Mouse (Mus musculus): ENCODE measurements around the gene Cct3. TPM values are rescaled to one million over a fixed set of nuclear protein-coding genes. Genes with fewer than 3 reads are reported as not detected.

The Cct3 gene
- total and polyA plus RNA-seq, 3 experiments, result 124 to 172 (median 169) TPM

Other genes starting within 250 kb of the Cct3 start
- 10 to 100 TPM; 70.6 to 81.9 TPM for gene Naxe, start 238.6 kb upstream of the Cct3 start, total RNA-seq (2021)
- 86.6 and 96.7 TPM in 2 replicates for gene Naxe, start 238.6 kb upstream of the Cct3 start, polyA plus RNA-seq (2012; rRNA removed)
- not detected for gene Ttc24, start 218.8 kb upstream of the Cct3 start, total RNA-seq (2021)
- gene Ttc24, start 218.8 kb upstream of the Cct3 start, polyA plus RNA-seq (2012; rRNA removed), result 0.29 TPM in 1 of 2 replicates, not detected in the other
- gene Iqgap3, start 215.1 kb upstream of the Cct3 start, total RNA-seq (2021), result under 1 TPM; 0.21 to 0.45 TPM
- gene Iqgap3, start 215.1 kb upstream of the Cct3 start, polyA plus RNA-seq (2012; rRNA removed), result 0.64 and 1.1 TPM in 2 replicates
- gene Mef2d, start 154.7 kb upstream of the Cct3 start, total RNA-seq (2021), result 100 to 1,000 TPM; 118 to 129 TPM
- gene Mef2d, start 154.7 kb upstream of the Cct3 start, polyA plus RNA-seq (2012; rRNA removed), result 119 and 122 TPM in 2 replicates
- gene Rhbg, start 42.4 kb upstream of the Cct3 start, total RNA-seq (2021), result not detected
- gene Rhbg, start 42.4 kb upstream of the Cct3 start, polyA plus RNA-seq (2012; rRNA removed), result 0.20 TPM in 1 of 2 replicates, not detected in the other
- under 1 TPM; 0.26 to 0.27 TPM for gene Gm38392, start 9.9 kb upstream of the Cct3 start, total RNA-seq (2021)
- gene Gm38392, start 9.9 kb upstream of the Cct3 start, polyA plus RNA-seq (2012; rRNA removed), result 0.23 TPM in 1 of 2 replicates, not detected in the other
- 1 to 10 TPM; 5.1 to 8.6 TPM for gene Tsacc, start 117 bp upstream of the Cct3 start, total RNA-seq (2021)
- gene Tsacc, start 117 bp upstream of the Cct3 start, polyA plus RNA-seq (2012; rRNA removed), result 4.8 and 8.7 TPM in 2 replicates
- gene Glmp, start 27.9 kb downstream of the Cct3 start, total RNA-seq (2021), result 10 to 100 TPM; 75.6 to 80.9 TPM
- 98.0 and 105 TPM in 2 replicates for gene Glmp, start 27.9 kb downstream of the Cct3 start, polyA plus RNA-seq (2012; rRNA removed)
- gene Tmem79, start 39.0 kb downstream of the Cct3 start, total RNA-seq (2021), result 1 to 10 TPM; 1.6 to 1.7 TPM
- 2.3 and 3.5 TPM in 2 replicates for gene Tmem79, start 39.0 kb downstream of the Cct3 start, polyA plus RNA-seq (2012; rRNA removed)
- gene Smg5, start 39.1 kb downstream of the Cct3 start, total RNA-seq (2021), result 10 to 100 TPM; 42.7 to 45.8 TPM
- 44.4 and 66.9 TPM in 2 replicates for gene Smg5, start 39.1 kb downstream of the Cct3 start, polyA plus RNA-seq (2012; rRNA removed)
- gene Paqr6, start 67.5 kb downstream of the Cct3 start, total RNA-seq (2021), result under 1 TPM; 0.44 to 0.57 TPM
- 5.0 and 7.5 TPM in 2 replicates for gene Paqr6, start 67.5 kb downstream of the Cct3 start, polyA plus RNA-seq (2012; rRNA removed)
- not detected for gene Bglap3, start 75.6 kb downstream of the Cct3 start, total RNA-seq (2021)
- gene Bglap3, start 75.6 kb downstream of the Cct3 start, polyA plus RNA-seq (2012; rRNA removed), result not detected in 2 replicates
- gene Bglap2, start 81.6 kb downstream of the Cct3 start, total RNA-seq (2021), result not detected
- gene Bglap2, start 81.6 kb downstream of the Cct3 start, polyA plus RNA-seq (2012; rRNA removed), result 0.84 and 0.85 TPM in 2 replicates
- not detected for gene Bglap, start 87.3 kb downstream of the Cct3 start, total RNA-seq (2021)
- gene Bglap, start 87.3 kb downstream of the Cct3 start, polyA plus RNA-seq (2012; rRNA removed), result not detected in 2 replicates
- 10 to 100 TPM; 12.4 to 15.9 TPM for gene Pmf1, start 113.2 kb downstream of the Cct3 start, total RNA-seq (2021)
- gene Pmf1, start 113.2 kb downstream of the Cct3 start, polyA plus RNA-seq (2012; rRNA removed), result 20.8 and 22.3 TPM in 2 replicates
- 10 to 100 TPM; 11.9 to 14.6 TPM for gene Slc25a44, start 128.0 kb downstream of the Cct3 start, total RNA-seq (2021)
- gene Slc25a44, start 128.0 kb downstream of the Cct3 start, polyA plus RNA-seq (2012; rRNA removed), result 19.1 and 25.9 TPM in 2 replicates
- gene Sema4a, start 164.1 kb downstream of the Cct3 start, total RNA-seq (2021), result 1 to 10 TPM; 3.2 to 3.3 TPM
- gene Sema4a, start 164.1 kb downstream of the Cct3 start, polyA plus RNA-seq (2012; rRNA removed), result 8.5 and 9.5 TPM in 2 replicates
- 100 to 1,000 TPM; 117 to 138 TPM for gene Lmna, start 212.8 kb downstream of the Cct3 start, total RNA-seq (2021)
- gene Lmna, start 212.8 kb downstream of the Cct3 start, polyA plus RNA-seq (2012; rRNA removed), result 67.3 and 85.2 TPM in 2 replicates
- under 1 TPM; 0.42 to 0.45 TPM for gene Mex3a, start 235.3 kb downstream of the Cct3 start, total RNA-seq (2021)
- gene Mex3a, start 235.3 kb downstream of the Cct3 start, polyA plus RNA-seq (2012; rRNA removed), result 0.27 and 0.59 TPM in 2 replicates